Mouse (Mus musculus) cortical plate, adult 2 months (tissue): ENCODE measurements around the gene Sphk2.

Source experiments
- CTCF ChIP-seq: fragments of 200-500 bp; IDR thresholded peaks from 2 replicates; pipeline ENCODE4 v1.5.1; 2011; ENCODE audit warnings: mild to moderate bottlenecking, control low read depth, low read length; ENCODE audit not compliant: insufficient read depth; ENCODE audit errors: extremely low read depth
- POLR2A ChIP-seq: fragments of 200-500 bp; IDR thresholded peaks from 2 replicates; pipeline ENCODE4 v1.6.1; 2011; ENCODE audit warnings: mild to moderate bottlenecking, low read length, control low read depth; ENCODE audit not compliant: insufficient read depth; ENCODE audit errors: extremely low read depth

GRCm38 (mm10) chr7:45759400-45759799 is 41.6 kb upstream of the Sphk2 start:
- TF ChIP-seq CTCF: no peak
- TF ChIP-seq POLR2A: no peak
